9 mouse cellular contexts compared by ENCODE assay signal in the genomic region with DNA sequence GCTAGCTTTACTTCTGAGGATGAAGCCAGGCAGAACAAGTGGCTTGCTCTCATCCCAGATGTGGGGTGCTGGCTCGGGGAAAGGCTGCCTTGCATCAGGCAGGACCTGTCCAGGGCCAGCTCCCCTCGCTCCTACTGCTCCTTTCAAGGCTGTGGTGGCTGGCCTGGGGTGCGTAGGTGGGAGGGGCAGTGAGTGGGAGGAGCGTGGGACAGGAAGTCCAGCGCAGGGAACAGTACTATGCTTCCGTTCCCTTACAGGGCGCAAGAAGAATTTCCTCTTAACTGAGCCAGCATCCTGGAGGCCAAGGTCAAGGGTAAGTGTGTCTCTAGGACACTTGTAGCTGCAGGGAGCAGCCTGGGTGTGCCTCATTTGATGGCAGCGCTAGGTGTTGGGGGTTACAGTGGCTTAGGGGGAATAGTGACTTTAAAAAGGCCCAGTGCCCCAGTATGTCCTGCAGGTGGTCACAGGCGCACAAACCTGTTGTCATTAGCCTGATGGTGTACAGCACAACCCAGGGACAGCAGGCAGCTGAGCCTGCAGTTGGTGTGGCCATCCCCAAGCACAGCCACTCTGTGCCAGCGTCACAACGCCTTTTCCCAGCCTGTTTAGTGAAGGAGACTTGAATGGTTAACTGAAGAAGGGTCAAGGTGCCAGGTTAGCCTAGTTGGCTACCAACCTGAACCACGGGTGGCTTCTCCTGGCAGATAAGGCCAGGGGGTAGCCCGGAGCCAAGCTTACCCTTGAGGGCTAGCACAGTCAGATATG. TPM values are rescaled to one million over a fixed set of nuclear protein-coding genes. Genes with fewer than 3 reads are reported as not detected.
DNase-seq lines count a peak whose midpoint lies in the region; ATAC-seq and TF ChIP-seq lines count a peak whose summit lies in the region.
"Had no signal": no experiment of that assay in that cellular context is flagged by ENCODE, and none has a peak within 500 bp of the region (broad histone marks: within the 10 kb centered on the region; RNA-seq: fewer than 3 reads in every experiment).

No protein-coding gene starts in this region.

- no peaks in the 10 kb centered on the region for H3K27me3 ChIP-seq in hindbrain, embryonic 16.5 days (replicated peaks; ENCODE audit: control insufficient read depth, insufficient read depth, low read length)
- H3K27me3 ChIP-seq in hindbrain, embryonic 14.5 days (ENCODE audit: control insufficient read depth, insufficient read depth, low read length), result no peaks in the 10 kb centered on the region
- no peaks in the 10 kb centered on the region for H3K27me3 ChIP-seq in liver, postnatal 0 days (ENCODE audit: insufficient read depth, low read length)
- H3K27me3 ChIP-seq: midbrain, embryonic 13.5 days had no signal

- DNase-seq in hindbrain, embryonic 14.5 days (ENCODE audit: low spot score), result no peak
- DNase-seq in adrenal gland, adult 8-10 months, result peak; percentile 85
- peak; percentile 39 for DNase-seq in kidney, adult 18-20 months
- peak; percentile 42 for DNase-seq in liver, postnatal 0 days
- no peak for DNase-seq in right cerebral cortex, adult 18-20 months
- no peak for DNase-seq in cerebellum, adult 11-12 months

- no peak overlapping the region for H3K4me3 ChIP-seq in hindbrain, embryonic 16.5 days (ENCODE audit: low read length)
- no peak overlapping the region for H3K4me3 ChIP-seq in hindbrain, embryonic 14.5 days (replicated peaks; ENCODE audit: low read length)
- H3K4me3 ChIP-seq in liver, postnatal 0 days (ENCODE audit: low read depth, low read length), result no peak overlapping the region
- H3K4me3 ChIP-seq: midbrain, embryonic 13.5 days had no signal

- no peak overlapping the region for H3K27ac ChIP-seq in hindbrain, embryonic 16.5 days (ENCODE audit: low read depth, low read length)
- no peak overlapping the region for H3K27ac ChIP-seq in hindbrain, embryonic 14.5 days
- no peak overlapping the region for H3K27ac ChIP-seq in liver, postnatal 0 days (ENCODE audit: low read depth)
- H3K27ac ChIP-seq: midbrain, embryonic 13.5 days had no signal

- no peak for TF ChIP-seq CTCF in liver, postnatal 0 days (IDR thresholded peaks at IDR 0.05; ENCODE audit: low read depth)

- no peaks in the 10 kb centered on the region for H3K4me1 ChIP-seq in hindbrain, embryonic 16.5 days (ENCODE audit: control insufficient read depth, insufficient read depth, low read depth, low read length)
- H3K4me1 ChIP-seq in hindbrain, embryonic 14.5 days (replicated peaks; ENCODE audit: control insufficient read depth, insufficient read depth, low read length), result no peaks in the 10 kb centered on the region
- no peaks in the 10 kb centered on the region for H3K4me1 ChIP-seq in liver, postnatal 0 days (ENCODE audit: insufficient read depth)

- no peaks in the 10 kb centered on the region for H3K9me3 ChIP-seq in hindbrain, embryonic 16.5 days (ENCODE audit: control insufficient read depth, low read length)
- no peaks in the 10 kb centered on the region for H3K9me3 ChIP-seq in hindbrain, embryonic 14.5 days (ENCODE audit: control insufficient read depth, low read length)
- H3K9me3 ChIP-seq in liver, postnatal 0 days (ENCODE audit: low read length), result no peaks in the 10 kb centered on the region
- H3K9me3 ChIP-seq: midbrain, embryonic 13.5 days had no signal

- H3K36me3 ChIP-seq in hindbrain, embryonic 16.5 days (ENCODE audit: control insufficient read depth, insufficient read depth, low read length), result no peaks in the 10 kb centered on the region; the same call in 1 of the 2 replicates
- peaks cover 21% of the 10 kb centered on the region for H3K36me3 ChIP-seq in hindbrain, embryonic 14.5 days (replicated peaks; ENCODE audit: control insufficient read depth, insufficient read depth)
- peaks cover 5% of the 10 kb centered on the region; the same call in 1 of the 2 replicates for H3K36me3 ChIP-seq in liver, postnatal 0 days (replicated peaks; ENCODE audit: insufficient read depth, low read length)

- 89% methylated on average over 13 of the region's 13 CpGs for WGBS in hindbrain, embryonic 16.5 days
- 84% methylated on average over 13 of the region's 13 CpGs for WGBS in hindbrain, embryonic 14.5 days
- 75% methylated on average over 13 of the region's 13 CpGs for WGBS in liver, postnatal 0 days (ENCODE audit: insufficient replicate concordance)

- 0 out of 2 replicates have a peak, but pooled peaks have one; percentile 41 for ATAC-seq in hindbrain, embryonic 16.5 days
- no peak; the same call in 1 of the 2 replicates for ATAC-seq in hindbrain, embryonic 14.5 days (ENCODE audit: low FRiP score)
- peak; percentile 54 for ATAC-seq in liver, postnatal 0 days
- no peak for ATAC-seq in CD4-positive, CD25-positive, alpha-beta regulatory T cell, adult 4 months

- H3K9ac ChIP-seq in hindbrain, embryonic 16.5 days (ENCODE audit: low read depth, low read length), result no peak overlapping the region
- no peak overlapping the region for H3K9ac ChIP-seq in hindbrain, embryonic 14.5 days
- no peak overlapping the region for H3K9ac ChIP-seq in liver, postnatal 0 days (replicated peaks)
- H3K9ac ChIP-seq: midbrain, embryonic 13.5 days had no signal

- no peak for TF ChIP-seq EP300 in liver, postnatal 0 days (IDR thresholded peaks at IDR 0.05; ENCODE audit: low read depth)

- no peak overlapping the region for H3K4me2 ChIP-seq in hindbrain, embryonic 16.5 days (ENCODE audit: low read length)
- H3K4me2 ChIP-seq in hindbrain, embryonic 14.5 days (replicated peaks), result no peak overlapping the region
- no peak overlapping the region for H3K4me2 ChIP-seq in liver, postnatal 0 days (ENCODE audit: low read depth, low read length)
- H3K4me2 ChIP-seq: midbrain, embryonic 13.5 days had no signal

RNA-seq across cellular contexts. Expression of a gene that starts 10.1 kb away (rescaled TPM):
- polyA plus RNA-seq in hindbrain, embryonic 16.5 days (2015; fragmentation: Nextera tagmentation; extraction: Ambion mirVana), result 54.4 and 61.1 TPM in 2 replicates
- 49.8 and 54.0 TPM in 2 replicates for polyA plus RNA-seq in hindbrain, embryonic 14.5 days (2014; fragmentation: Nextera tagmentation; extraction: Ambion mirVana)
- total RNA-seq in adrenal gland, adult 8-10 months (2022), result 10 to 100 TPM; 28.6 to 44.3 (median 38.4) TPM
- 16.1 and 16.8 TPM in 2 replicates for polyA plus RNA-seq in liver, postnatal 0 days (2015; fragmentation: Nextera tagmentation; extraction: Ambion mirVana)
- 10 to 100 TPM; 20.2 to 22.6 TPM for polyA plus RNA-seq in CD4-positive, CD25-positive, alpha-beta regulatory T cell, adult 4 months (2017; shearing (Covaris generic))

Comparison
In these comparisons a context has a peak if more than half of its experiments do, and no peak if none do; other contexts are left out.
1. ATAC-seq: peak in hindbrain, embryonic 16.5 days (single experiment) and liver, postnatal 0 days (single experiment); none in hindbrain, embryonic 14.5 days (single experiment) and CD4-positive, CD25-positive, alpha-beta regulatory T cell, adult 4 months (single experiment).
2. DNase-seq: peak in adrenal gland, adult 8-10 months (single experiment), kidney, adult 18-20 months (single experiment) and liver, postnatal 0 days (single experiment); none in hindbrain, embryonic 14.5 days (single experiment), right cerebral cortex, adult 18-20 months (single experiment) and cerebellum, adult 11-12 months (single experiment).